Mouse (Mus musculus): Measurements from ENCODE around the gene Cnih2. TPM values are rescaled to one million over a fixed set of nuclear protein-coding genes. Genes with fewer than 3 reads are reported as not detected.
A peak's percentile ranks its signal among the peaks of the same experiment; 100 is the strongest.
"Not testable (repeated sequence)": the region's sequence is repeated elsewhere in the genome, so short reads cannot be mapped to it uniquely, and the experiment has no call there.

Gene Cnih2
- total RNA-seq, 2 experiments from 2014 or later, result 215 to 221 TPM

GRCm38 (mm10) chr19:5094746-5095417, 3.4 kb downstream of the Cnih2 start:
- DNase-seq (ENCODE audit: low spot score in 2 of 2), result no peak

- DNase-seq (ENCODE audit: low spot score in 2 of 2), result peak; percentile 98 to 99
Observed at GRCm38 (mm10) chr19:5094243-5094632, 4.1 kb downstream of the Cnih2 start.

DNA sequence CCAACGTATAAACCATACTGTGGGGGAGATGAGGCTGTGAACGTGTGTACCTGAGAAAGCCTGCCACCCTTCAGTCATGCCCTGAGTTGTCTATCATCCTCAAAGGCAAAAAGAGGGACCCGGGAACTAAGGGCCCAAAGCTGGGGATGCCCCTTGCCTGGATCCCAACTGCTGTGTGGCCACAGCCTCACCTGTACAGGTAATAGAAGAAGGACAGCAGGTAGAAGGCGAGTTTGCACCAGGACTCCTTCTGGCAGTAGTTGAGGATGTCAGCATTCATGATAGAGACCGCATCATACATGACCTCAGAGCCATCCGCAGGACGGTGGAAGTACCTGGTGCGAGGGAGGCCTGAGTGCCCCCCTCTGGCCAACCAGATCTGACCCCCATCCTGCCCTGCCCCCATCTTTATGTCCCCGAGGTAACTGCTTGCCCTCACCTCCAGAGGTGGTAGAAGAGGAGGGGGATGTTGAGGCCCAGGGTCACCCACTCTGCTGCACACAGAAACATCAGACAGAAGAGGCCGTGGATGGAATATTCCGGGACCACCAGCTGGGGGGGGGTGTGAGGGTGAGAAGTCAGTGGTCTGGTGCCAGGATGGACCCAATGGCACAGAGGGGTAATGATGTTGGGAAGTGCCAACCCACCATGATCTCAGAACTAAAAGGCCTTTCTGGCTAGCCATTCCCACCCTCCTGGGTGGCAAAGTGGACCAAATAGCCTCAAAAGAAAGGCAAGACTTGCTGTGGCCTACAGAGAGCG, 4.7 kb downstream of the Cnih2 start:
- DNase-seq (ENCODE audit: low spot score in 2 of 2), result no peak

DNA sequence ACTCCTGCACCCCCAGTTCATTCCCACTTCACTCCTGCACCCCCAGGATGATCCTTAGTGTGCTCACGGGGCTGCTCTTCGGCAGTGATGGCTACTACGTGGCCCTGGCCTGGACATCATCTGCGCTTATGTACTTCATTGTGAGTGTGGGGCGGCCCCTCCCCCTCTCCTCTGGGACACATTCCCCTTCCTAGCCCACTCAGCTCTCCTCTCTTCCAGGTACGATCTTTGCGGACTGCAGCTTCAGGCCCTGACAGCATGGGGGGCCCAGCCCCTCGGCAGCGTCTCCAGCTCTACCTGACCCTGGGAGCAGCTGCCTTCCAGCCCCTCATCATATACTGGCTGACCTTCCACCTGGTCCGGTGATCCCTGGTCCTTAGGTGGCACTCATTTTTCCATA, 6.2 kb downstream of the Cnih2 start:
- DNase-seq (ENCODE audit: low spot score in 2 of 2), result no peak

DNA sequence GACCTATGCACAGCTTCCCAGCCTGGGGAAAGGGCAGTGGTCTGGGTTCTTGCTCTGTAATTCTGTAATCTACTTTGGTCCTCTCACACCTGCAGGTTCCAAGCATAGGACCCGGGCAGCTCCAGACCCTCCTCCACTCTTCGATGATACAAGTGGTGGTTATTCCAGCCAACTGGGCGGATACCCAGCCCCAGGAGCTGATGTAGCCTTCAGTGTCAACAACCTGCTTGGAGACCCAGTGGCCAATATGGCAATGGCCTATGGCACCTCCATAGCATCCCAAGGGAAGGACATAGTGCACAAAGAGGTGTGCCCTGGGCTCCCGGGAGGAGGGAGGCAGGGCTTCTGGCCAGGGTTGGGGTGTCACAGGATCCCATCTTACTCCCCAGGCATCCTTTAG, 9.0 kb downstream of the Cnih2 start:
- no peak for DNase-seq (ENCODE audit: low spot score in 2 of 2)

- DNase-seq (ENCODE audit: low spot score in 2 of 2), result peak; percentile 87 to 93
Observed at GRCm38 (mm10) chr19:5087884-5088728, 10.2 kb downstream of the Cnih2 start, which contains the start of gene Yif1a. Gene Yif1a, plus strand, starts transcription at chr19:5088538.

DNA sequence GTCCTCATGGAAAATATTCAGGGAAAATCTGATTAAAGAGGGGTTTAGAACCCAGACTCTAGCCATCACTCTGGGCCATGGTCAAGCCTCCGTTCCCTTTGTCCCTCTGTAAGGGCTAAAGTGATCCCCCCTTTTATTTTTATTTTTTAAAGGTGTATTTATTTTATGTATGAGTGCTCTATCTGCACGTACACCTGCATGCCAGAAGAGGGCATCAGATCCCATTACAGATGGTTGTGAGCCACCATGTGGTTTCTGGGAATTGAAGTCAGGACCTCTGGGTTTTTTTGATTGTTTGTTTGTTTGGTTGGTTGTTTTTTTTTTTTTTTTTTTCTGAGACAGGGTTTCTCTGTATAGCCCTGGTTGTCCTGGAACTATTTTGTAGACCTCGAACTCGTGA, 11.8 kb downstream of the Cnih2 start:
- DNase-seq (ENCODE audit: low spot score in 2 of 2), result not testable (repeated sequence)

- peak; percentile 63 to 73 for DNase-seq (ENCODE audit: low spot score in 2 of 2)
Observed at GRCm38 (mm10) chr19:5085145-5085863, 13.0 kb downstream of the Cnih2 start, which contains the start of gene Tmem151a. Gene Tmem151a, minus strand, starts transcription at chr19:5085531.

GRCm38 (mm10) chr19:5084834-5085144, 13.5 kb downstream of the Cnih2 start:
- DNase-seq (ENCODE audit: low spot score in 2 of 2), result no peak

DNA sequence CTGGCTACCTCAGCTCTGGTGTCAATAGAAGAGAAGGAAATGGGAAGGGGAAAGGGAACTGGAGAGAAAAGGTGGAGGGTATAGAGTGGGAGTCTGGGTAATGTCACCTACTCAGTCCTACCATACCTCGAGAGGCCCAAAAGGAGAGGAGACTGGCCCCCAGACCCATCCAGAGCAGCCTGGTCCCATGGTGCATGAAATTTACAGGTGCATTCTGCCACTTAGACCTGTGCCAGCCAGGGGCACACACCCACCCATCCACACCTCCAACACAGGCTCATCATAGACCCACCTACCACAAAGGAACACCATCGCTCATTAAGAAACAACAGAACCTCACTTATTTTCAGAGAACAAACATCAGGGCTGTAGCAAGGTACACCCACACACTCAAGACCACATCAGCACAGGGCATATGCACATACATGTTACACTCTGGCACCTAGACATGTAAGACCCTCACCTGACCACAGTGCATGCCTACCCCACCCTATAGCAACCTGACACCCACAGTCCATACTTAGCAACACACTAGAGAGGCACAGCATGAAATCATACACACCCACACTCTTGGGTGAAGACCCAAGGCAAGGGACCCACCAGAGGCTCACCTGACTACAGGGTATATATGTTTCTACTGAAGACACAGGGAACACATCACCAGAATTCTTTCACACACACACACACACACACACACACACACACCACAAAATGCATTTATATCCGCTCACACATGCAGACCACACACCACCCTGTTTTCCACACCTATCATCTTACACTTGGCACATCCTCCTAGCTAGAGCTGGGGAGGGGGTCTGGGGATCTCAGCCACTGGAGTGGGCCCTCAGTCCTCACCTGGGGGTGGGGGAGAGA, 14.1 kb downstream of the Cnih2 start:
- no peak for DNase-seq (ENCODE audit: low spot score in 2 of 2)

DNA sequence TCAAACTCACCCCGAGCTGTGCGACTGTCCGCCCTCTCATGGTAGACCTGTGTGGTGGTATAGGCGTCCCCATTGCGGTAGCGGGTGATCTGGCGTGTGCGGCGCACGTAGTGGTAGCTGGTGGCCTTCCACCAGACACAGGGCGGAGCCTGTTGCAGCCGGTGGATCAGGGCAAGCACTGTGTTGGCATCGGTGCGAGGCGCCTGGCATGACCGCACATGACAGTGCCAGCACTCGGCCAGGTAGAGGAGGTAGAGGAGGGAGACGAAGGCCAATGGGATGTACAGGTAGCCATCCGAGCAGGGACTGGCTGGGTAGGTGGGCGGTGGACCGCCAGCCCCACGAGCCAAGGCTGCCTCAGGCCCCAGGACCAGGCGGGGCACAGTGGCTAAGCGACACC, 15.7 kb downstream of the Cnih2 start:
- DNase-seq (ENCODE audit: low spot score in 2 of 2), result no peak

- no peak for DNase-seq (ENCODE audit: low spot score in 2 of 2)
Observed at GRCm38 (mm10) chr19:5082005-5082404, 16.3 kb downstream of the Cnih2 start.

GRCm38 (mm10) chr19:5079279-5079678, 19.0 kb downstream of the Cnih2 start:
- no peak for DNase-seq (ENCODE audit: low spot score in 2 of 2)

- DNase-seq (ENCODE audit: low spot score in 2 of 2), result no peak
Observed at GRCm38 (mm10) chr19:5073518-5073917, 24.8 kb downstream of the Cnih2 start.

GRCm38 (mm10) chr19:5073028-5073427, 25.3 kb downstream of the Cnih2 start:
- DNase-seq (ENCODE audit: low spot score in 2 of 2), result peak in 1 of 2 experiments; percentile 61

DNA sequence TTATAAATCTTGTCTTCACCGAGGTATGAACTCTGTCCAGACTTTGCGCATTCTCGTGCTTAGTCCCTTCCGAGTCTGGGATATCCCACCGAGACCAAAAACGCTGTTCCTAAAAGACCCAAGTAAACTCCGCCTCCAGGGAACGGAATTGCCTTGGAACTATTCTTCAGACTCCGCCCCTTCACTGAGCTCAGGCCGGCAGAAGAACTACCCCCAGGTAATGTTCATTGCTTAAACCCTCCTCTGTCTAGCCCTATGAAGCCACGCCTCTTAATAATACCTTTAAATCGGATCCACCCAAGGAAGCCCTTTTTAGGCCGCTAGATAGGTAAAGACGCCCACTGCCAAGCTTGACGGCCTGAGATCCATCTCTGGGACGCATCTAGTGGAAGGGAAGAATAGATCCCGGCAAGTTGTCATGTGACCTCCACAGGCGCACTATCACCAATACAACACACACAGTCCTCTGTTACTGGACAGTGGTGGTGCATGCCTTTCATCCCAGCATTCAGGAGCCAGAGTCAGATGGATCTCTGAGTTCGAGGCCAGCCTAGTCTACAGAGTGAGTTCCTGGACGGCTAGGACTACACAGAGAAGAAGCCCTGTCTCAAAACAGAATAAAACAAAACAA, 25.8 kb downstream of the Cnih2 start:
- no peak for DNase-seq (ENCODE audit: low spot score in 2 of 2)

- no peak for DNase-seq (ENCODE audit: low spot score in 2 of 2)
Observed at GRCm38 (mm10) chr19:5071545-5072369, 26.6 kb downstream of the Cnih2 start.

GRCm38 (mm10) chr19:5071077-5071476, 27.2 kb downstream of the Cnih2 start:
- DNase-seq (ENCODE audit: low spot score in 2 of 2), result no peak

- no peak for DNase-seq (ENCODE audit: low spot score in 2 of 2)
Observed at GRCm38 (mm10) chr19:5069978-5070377, 28.3 kb downstream of the Cnih2 start.

Data from left cerebral cortex, adult 18-20 months (tissue).